Mouse (Mus musculus) cerebellum, adult 2 months (tissue): ENCODE data around the gene Il23a. TPM values are rescaled to one million over a fixed set of nuclear protein-coding genes. Genes with fewer than 3 reads are reported as not detected.
"Not testable (repeated sequence)": the region's sequence is repeated elsewhere in the genome, so short reads cannot be mapped to it uniquely, and the experiment has no call there.

Source experiments
- DNase-seq, 2 experiments: peaks; one replicate each; pipeline ENCODE4 v3.0.0; 2021
- H3K27ac ChIP-seq: fragments of 200-500 bp; 2 replicates; pipeline ENCODE4 v1.5.1; 2012; ENCODE audit warnings: low read length, control low read depth, inconsistent platforms; ENCODE audit not compliant: insufficient read depth
- H3K27me3 ChIP-seq: fragments of 200-500 bp; 2 replicates; pipeline ENCODE4 v1.6.1; 2012; ENCODE audit warnings: inconsistent platforms, mild to moderate bottlenecking, low read length, moderate library complexity; ENCODE audit not compliant: control insufficient read depth, insufficient read depth
- H3K4me1 ChIP-seq: fragments of 200-500 bp; 2 replicates; pipeline ENCODE4 v1.6.1; 2011; ENCODE audit warnings: low read length; ENCODE audit not compliant: control insufficient read depth, insufficient read depth
- H3K4me3 ChIP-seq: fragments of 200-500 bp; replicated peaks from 2 replicates; pipeline ENCODE3; 2011; ENCODE audit warnings: mild to moderate bottlenecking, low read depth, low read length, control low read depth; ENCODE audit not compliant: insufficient read depth
- CTCF ChIP-seq: fragments of 200-500 bp; IDR thresholded peaks from 2 replicates; pipeline ENCODE4 v1.5.1; 2011; ENCODE audit warnings: low read depth, mild to moderate bottlenecking, control low read depth, low read length, moderate library complexity, borderline replicate concordance; ENCODE audit not compliant: insufficient read depth
- POLR2A ChIP-seq: fragments of 200-500 bp; IDR thresholded peaks from 2 replicates; pipeline ENCODE4 v1.6.1; 2011; ENCODE audit warnings: low read length, control low read depth, borderline replicate concordance; ENCODE audit not compliant: insufficient read depth
- WGBS: fragments of 180-500 bp; shearing (Covaris S2); methylation state at CpG from one replicate; pipeline ENCODE4 v1.1.7; 2018; 5-methylcytosine and 5-hydroxymethylcytosine counted together
- polyA plus RNA-seq: library from polyadenylated mRNA; depleted of rRNA; stranded (reverse); fragments of >200 nt; gene quantifications from 2 replicates; pipeline ENCODE4 v1.2.3, GENCODE M21; 2012

The Il23a gene
- polyA plus RNA-seq, 1 experiment, result 1.2 TPM

DNA sequence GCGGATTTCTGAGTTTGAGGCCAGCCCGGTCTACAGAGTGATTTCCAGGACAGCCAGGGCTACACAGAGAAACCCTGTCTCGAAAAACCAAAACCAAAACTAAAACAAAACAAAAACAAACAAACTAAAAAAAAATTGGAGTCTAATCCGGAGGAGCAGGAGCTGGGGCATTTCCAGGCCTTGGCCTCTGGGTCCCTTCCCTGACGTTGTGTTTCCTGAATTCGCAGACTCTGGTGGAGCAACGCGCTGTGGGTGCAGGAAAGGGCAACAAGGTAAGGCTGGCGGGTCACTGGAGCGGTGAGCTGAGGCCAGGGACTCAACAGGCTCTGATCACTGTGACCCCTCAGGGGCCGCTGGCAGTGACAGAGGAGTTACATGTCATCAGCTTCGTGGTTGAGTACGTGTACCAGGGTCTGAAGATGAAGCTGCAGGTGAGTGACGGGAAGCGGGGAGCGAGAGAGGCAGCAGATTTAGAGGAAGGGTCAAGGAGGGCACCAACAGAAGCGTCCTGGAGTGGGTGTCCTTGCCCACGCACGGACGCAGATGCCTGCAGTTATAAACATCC, 15.6 kb downstream of the Il23a start:
- 26% methylated on average over 20 of the region's 20 CpGs for WGBS
- DNase-seq, result no peak
- H3K27ac ChIP-seq, result peak overlapping the region; percentile 94

GRCm38 (mm10) chr10:128281682-128282081, 16.9 kb downstream of the Il23a start:
- Histone ChIP-seq H3K4me1 (peaks cover 38% of the 10 kb centered on the region), H3K27ac (peak overlapping the region; percentile 44; the same call in 1 of the 2 replicates), H3K4me3 (no peak overlapping the region), H3K27me3 (no peaks in the 10 kb centered on the region)
- DNase-seq, result peak in 1 of 2 experiments; percentile 46
- TF ChIP-seq POLR2A (no peak), CTCF (peak; percentile 14; the same call in 1 of the 2 replicates)
- 60% methylated on average over 14 of the region's 14 CpGs for WGBS

More for the DNA sequence above, 15.6 kb downstream of the Il23a start:
- no peaks in the 10 kb centered on the region for H3K27me3 ChIP-seq
- peaks cover 38% of the 10 kb centered on the region for H3K4me1 ChIP-seq
- TF ChIP-seq CTCF (no peak), POLR2A (no peak)
- H3K4me3 ChIP-seq, result no peak overlapping the region

DNA sequence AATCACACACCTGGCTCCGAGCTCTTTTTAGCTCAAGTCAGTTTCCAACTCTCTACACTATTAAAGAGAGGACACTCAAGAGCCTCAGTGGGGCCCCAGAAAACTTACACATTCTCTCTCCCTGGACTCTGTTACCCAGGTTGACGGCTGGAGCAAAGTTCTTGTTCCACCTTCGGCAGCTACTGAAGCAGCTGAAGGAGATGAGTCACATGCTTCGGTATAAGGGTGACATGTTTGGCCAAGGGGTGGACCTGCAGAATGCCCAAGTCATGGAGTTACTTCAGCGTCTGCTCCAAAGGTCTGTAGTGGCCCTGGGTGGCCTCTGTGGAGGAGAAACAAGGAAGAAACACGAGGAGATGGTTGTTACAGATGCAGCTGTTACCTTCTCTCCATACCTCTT, 17.6 kb downstream of the Il23a start:
- no peak for DNase-seq
- WGBS, result 81% methylated on average over 6 of the region's 6 CpGs
- Histone ChIP-seq H3K4me3 (no peak overlapping the region), H3K27ac (no peak overlapping the region), H3K27me3 (no peaks in the 10 kb centered on the region), H3K4me1 (peaks cover 35% of the 10 kb centered on the region)
- TF ChIP-seq CTCF, result no peak
- no peak for TF ChIP-seq POLR2A

- Histone ChIP-seq H3K4me3 (no peak overlapping the region), H3K27ac (no peak overlapping the region), H3K4me1 (peaks cover 13% of the 10 kb centered on the region), H3K27me3 (no peaks in the 10 kb centered on the region)
- TF ChIP-seq CTCF (no peak), POLR2A (no peak)
- no peak for DNase-seq
- 42% methylated on average over 6 of the region's 6 CpGs for WGBS
Measured at GRCm38 (mm10) chr10:128278158-128278557, 20.4 kb downstream of the Il23a start.

- not testable (repeated sequence) for DNase-seq, H3K27me3 ChIP-seq, H3K4me1 ChIP-seq, H3K4me3 ChIP-seq, H3K27ac ChIP-seq
- 93% methylated on average over 1 of the region's 1 CpGs for WGBS
Measured at GRCm38 (mm10) chr10:128275374-128275773, 23.2 kb downstream of the Il23a start.

DNA sequence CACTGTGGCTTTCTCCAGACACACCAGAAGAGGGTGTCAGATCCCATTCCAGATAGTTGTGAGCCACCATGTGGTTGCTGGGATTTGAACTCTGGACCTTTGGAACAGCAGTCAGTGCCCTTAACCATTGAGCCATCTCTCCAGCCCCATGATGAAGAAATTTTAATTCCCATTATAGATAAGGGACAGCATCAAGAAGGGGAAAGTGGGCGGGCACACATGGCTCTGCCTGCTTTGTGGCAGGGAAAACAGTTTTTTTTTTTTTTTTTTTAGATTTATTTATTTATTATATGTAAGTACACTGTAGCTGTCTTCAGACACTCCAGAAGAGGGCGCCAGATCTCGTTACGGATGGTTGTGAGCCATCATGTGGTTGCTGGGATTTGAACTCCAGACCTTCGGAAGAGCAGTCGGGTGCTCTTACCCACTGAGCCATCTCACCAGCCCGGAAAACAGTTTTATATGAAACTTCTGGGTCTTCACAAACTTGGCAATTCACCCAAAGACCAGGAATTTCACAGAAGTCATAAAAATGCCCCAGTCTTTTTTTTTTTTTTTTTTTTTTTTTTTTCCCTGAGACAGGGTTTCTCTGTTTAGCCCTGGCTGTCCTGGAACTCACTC, 25.6 kb downstream of the Il23a start:
- H3K4me3 ChIP-seq, DNase-seq, H3K27me3 ChIP-seq, H3K4me1 ChIP-seq, H3K27ac ChIP-seq: not testable (repeated sequence)
- 90% methylated on average over 4 of the region's 7 CpGs for WGBS

- H3K27ac ChIP-seq, result peak overlapping the region; percentile 65
- peak in 1 of 2 experiments; percentile 43 for DNase-seq
- TF ChIP-seq CTCF (no peak), POLR2A (no peak)
- WGBS, result 51% methylated on average over 2 of the region's 2 CpGs
- peaks cover 5% of the 10 kb centered on the region; the same call in 1 of the 2 replicates for H3K4me1 ChIP-seq
- H3K27me3 ChIP-seq, result no peaks in the 10 kb centered on the region
- H3K4me3 ChIP-seq, result peak overlapping the region; percentile 50
Measured at GRCm38 (mm10) chr10:128271883-128272282, 26.7 kb downstream of the Il23a start.

GRCm38 (mm10) chr10:128270866-128271265, 27.7 kb downstream of the Il23a start:
- Histone ChIP-seq H3K27me3 (no peaks in the 10 kb centered on the region), H3K27ac (peak overlapping the region; percentile 52), H3K4me3 (peak overlapping the region; percentile 75), H3K4me1 (peaks cover 5% of the 10 kb centered on the region; the same call in 1 of the 2 replicates)
- TF ChIP-seq POLR2A, result no peak
- TF ChIP-seq CTCF, result no peak
- DNase-seq, result no peak
- WGBS, result 33% methylated on average over 7 of the region's 7 CpGs
